Mouse (Mus musculus) midbrain, embryonic 15.5 days (tissue): ENCODE measurements around the gene Cbx7. TPM values are rescaled to one million over a fixed set of nuclear protein-coding genes. Genes with fewer than 3 reads are reported as not detected.

Source experiments
- ATAC-seq: fragments of 200-750 bp; cut with Nextera tagmentation; replicated peaks from 2 replicates; pipeline ENCODE4 v1.8.0; 2017; ENCODE audit warnings: moderate TSS enrichment
- H3K27ac ChIP-seq: fragments of 300-500 bp; sonication (generic); 2 replicates; pipeline ENCODE4 v1.5.1; 2015; ENCODE audit warnings: mild to moderate bottlenecking, inconsistent platforms
- H3K27me3 ChIP-seq: fragments of 300-500 bp; sonication (generic); replicated peaks from 2 replicates; pipeline ENCODE4 v1.6.1; 2015; ENCODE audit warnings: inconsistent platforms
- H3K36me3 ChIP-seq: fragments of 300-500 bp; sonication (generic); replicated peaks from 2 replicates; pipeline ENCODE4 v1.6.1; 2015; ENCODE audit warnings: inconsistent platforms
- H3K4me1 ChIP-seq: fragments of 300-500 bp; sonication (generic); 2 replicates; pipeline ENCODE4 v1.6.1; 2015; ENCODE audit warnings: inconsistent platforms
- H3K4me2 ChIP-seq: fragments of 300-500 bp; sonication (generic); 2 replicates; pipeline ENCODE4 v1.6.1; 2015; ENCODE audit warnings: inconsistent platforms, mild to moderate bottlenecking, moderate library complexity
- H3K4me3 ChIP-seq: fragments of 300-500 bp; sonication (generic); 2 replicates; pipeline ENCODE4 v1.5.1; 2015; ENCODE audit warnings: mild to moderate bottlenecking, inconsistent platforms
- H3K9ac ChIP-seq: fragments of 300-500 bp; sonication (generic); 2 replicates; pipeline ENCODE4 v1.6.1; 2015; ENCODE audit warnings: mild to moderate bottlenecking, inconsistent platforms
- H3K9me3 ChIP-seq: fragments of 300-500 bp; sonication (generic); 2 replicates; pipeline ENCODE4 v1.6.1; 2016; ENCODE audit warnings: inconsistent platforms
- WGBS: fragments of 180-500 bp; shearing (Covaris S2); methylation state at CpG from one replicate; pipeline ENCODE4 v1.1.7; 2015; ENCODE audit warnings: mixed read lengths; 5-methylcytosine and 5-hydroxymethylcytosine counted together
- polyA plus RNA-seq: library from polyadenylated mRNA; unstranded; fragments of >200 nt; fragmentation: Nextera tagmentation; extraction: Ambion mirVana; gene quantifications from 2 replicates; pipeline ENCODE4 v1.2.1, GENCODE M21; 2015

Gene Cbx7
- polyA plus RNA-seq, 1 experiment from 2014 or later: 5.8 TPM

DNA sequence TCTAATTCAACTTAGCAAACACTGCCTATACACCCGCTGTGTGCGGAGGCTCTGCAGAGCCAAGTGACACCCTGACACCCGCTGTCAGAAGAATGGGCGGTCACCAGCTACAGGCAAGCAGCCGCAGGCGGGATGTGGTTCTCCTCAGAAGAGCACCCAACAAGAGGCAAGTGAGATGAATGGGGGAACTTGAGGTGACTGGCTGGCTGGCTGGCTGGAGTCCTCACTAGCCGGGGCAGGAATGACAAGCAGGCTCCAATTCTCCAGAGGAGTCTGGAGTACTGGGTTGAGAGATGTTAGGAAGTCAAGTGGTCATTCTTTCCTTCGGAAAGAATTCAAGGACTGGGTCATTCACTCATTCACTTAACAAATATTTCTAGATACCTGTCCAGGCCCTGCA lies 14.4 kb downstream of the Cbx7 start:
- H3K4me3 ChIP-seq: no peak overlapping the region
- 91% methylated on average over 8 of the region's 8 CpGs for WGBS
- no peak for ATAC-seq
- H3K27me3 ChIP-seq: no peaks in the 10 kb centered on the region
- no peaks in the 10 kb centered on the region for H3K9me3 ChIP-seq
- H3K27ac ChIP-seq: no peak overlapping the region
- H3K9ac ChIP-seq: no peak overlapping the region
- no peaks in the 10 kb centered on the region for H3K36me3 ChIP-seq
- no peak overlapping the region for H3K4me2 ChIP-seq
- H3K4me1 ChIP-seq: peaks cover 5% of the 10 kb centered on the region; the same call in 1 of the 2 replicates

DNA sequence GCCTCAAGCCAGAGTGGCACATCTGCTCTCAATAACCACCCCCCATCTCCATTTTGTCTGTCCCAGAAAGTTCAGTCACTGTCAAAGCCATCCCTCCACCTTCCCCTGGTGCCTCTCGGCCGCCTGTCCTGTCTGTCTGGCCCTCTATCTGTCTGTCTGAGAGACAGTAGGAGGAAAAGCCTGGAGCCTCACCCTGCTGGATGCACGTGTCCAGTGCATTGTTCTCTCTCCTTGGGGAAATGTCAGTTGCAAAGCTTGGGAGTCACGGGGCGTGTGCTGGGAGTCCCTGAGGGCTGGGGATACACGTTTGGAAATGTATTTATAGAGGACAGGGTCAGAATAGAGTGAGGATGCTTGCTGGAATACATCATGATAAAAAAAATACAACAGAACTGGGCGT lies 17.4 kb downstream of the Cbx7 start:
- no peaks in the 10 kb centered on the region for H3K27me3 ChIP-seq
- H3K4me2 ChIP-seq: no peak overlapping the region
- H3K27ac ChIP-seq: no peak overlapping the region
- H3K4me1 ChIP-seq: peaks cover 26% of the 10 kb centered on the region
- no peaks in the 10 kb centered on the region for H3K9me3 ChIP-seq
- H3K9ac ChIP-seq: no peak overlapping the region
- no peaks in the 10 kb centered on the region for H3K36me3 ChIP-seq
- no peak for ATAC-seq
- WGBS: 64% methylated on average over 7 of the region's 7 CpGs
- H3K4me3 ChIP-seq: no peak overlapping the region

DNA sequence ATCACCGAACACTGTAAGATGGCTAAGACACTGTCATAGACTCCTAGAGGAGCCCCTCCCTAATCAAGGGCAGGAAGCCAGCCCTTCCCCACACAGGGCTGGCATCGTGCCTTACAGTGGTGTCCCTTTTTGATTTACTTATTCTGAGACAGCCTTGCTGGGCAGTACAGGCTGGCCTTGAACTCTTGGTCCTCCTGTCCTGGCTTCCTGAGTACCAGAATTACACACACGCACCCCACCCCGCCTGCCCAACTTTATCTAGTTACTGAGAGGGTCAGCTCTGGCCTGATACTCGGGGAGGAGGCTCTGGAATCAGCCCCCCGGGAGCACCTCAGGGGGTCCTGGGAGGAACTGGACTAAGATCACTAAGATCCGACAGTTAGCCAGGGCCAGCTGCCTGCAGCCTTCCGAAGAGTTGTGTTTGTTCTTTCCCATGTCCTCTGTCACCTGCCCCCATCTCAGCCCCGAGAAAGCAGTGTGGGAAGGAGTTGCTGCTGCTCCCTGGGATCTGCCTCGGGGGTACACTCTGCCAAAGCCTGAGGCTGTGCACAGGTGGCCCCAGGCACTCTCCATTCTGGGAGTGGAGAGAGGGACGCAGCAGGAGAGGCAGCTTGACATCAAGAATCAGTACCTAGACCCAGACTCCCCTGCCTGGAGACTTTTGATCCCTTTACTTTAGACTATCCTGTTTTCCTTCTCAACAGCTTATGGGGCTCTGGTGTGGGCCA lies 18.3 kb downstream of the Cbx7 start:
- ATAC-seq: no peak
- no peak overlapping the region for H3K4me2 ChIP-seq
- H3K4me3 ChIP-seq: no peak overlapping the region
- no peaks in the 10 kb centered on the region for H3K9me3 ChIP-seq
- H3K9ac ChIP-seq: no peak overlapping the region
- peaks cover 26% of the 10 kb centered on the region for H3K4me1 ChIP-seq
- no peak overlapping the region for H3K27ac ChIP-seq
- WGBS: 50% methylated on average over 11 of the region's 11 CpGs
- no peaks in the 10 kb centered on the region for H3K36me3 ChIP-seq
- no peaks in the 10 kb centered on the region for H3K27me3 ChIP-seq

DNA sequence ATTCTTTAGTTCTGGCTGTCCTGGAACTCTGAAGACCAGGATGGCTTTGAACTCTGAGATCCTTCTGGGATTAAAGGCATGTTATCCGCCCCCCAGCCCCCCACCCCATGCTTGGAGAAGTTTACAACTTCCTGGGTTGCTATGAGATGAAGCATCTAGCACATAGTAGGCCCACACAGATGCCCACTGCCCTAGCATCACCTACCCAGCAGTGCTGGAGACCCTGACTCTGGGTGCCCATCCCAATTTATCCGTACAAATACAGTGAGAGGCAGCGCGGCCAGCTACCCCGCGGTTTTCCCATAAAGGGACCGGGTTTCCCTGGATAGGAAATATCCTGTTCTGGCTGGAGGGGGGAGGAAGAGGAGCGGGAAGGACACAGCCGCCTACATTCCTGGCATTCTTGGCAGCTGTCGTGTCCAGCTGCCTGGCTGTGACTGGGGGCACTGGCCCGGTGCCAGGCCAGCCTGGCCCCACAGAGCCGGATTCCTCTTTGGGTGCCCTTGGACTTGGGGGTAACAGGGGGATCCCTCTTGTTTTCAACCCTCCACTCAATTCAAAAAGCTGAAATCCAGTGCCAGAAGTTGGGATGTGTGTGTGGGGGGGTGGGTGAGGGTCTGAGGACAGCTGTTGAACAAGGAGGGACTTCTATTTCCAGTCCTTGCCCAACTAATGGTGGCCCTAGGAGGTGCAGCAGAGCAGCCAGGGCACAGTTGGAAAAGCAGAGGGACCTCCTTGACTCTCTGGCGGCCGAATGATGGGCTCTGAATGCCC lies 19.0 kb downstream of the Cbx7 start:
- 47% methylated on average over 14 of the region's 14 CpGs for WGBS
- no peak overlapping the region for H3K9ac ChIP-seq
- H3K4me1 ChIP-seq: peaks cover 26% of the 10 kb centered on the region
- H3K36me3 ChIP-seq: no peaks in the 10 kb centered on the region
- H3K4me3 ChIP-seq: no peak overlapping the region
- no peaks in the 10 kb centered on the region for H3K27me3 ChIP-seq
- H3K9me3 ChIP-seq: no peaks in the 10 kb centered on the region
- no peak overlapping the region for H3K27ac ChIP-seq
- H3K4me2 ChIP-seq: no peak overlapping the region
- no peak for ATAC-seq

DNA sequence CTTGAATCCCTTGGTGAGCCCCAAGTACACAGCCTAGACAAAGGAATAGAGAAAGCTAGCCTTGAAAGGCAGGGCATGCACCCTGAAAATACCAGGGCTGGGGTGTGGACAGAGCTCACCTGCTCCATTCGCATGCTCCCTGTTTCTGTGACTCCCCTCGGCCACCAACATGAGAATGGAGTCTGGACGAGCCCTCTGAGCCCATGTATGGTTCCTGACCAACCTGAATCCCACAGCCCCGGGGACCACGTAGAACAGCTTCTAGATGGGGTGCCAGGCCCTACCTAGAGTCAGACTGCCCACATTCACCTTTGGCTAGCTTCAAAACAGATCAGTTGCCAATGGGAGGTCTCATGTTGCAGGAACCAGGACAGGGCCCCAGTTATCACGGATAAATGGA lies 19.7 kb downstream of the Cbx7 start:
- H3K9me3 ChIP-seq: no peaks in the 10 kb centered on the region
- H3K27me3 ChIP-seq: no peaks in the 10 kb centered on the region
- peak overlapping the region; percentile 48; the same call in 1 of the 2 replicates for H3K9ac ChIP-seq
- H3K4me2 ChIP-seq: peak overlapping the region; percentile 62
- 73% methylated on average over 6 of the region's 6 CpGs for WGBS
- ATAC-seq: no peak
- peak overlapping the region; percentile 31; the same call in 1 of the 2 replicates for H3K27ac ChIP-seq
- H3K4me1 ChIP-seq: peaks cover 26% of the 10 kb centered on the region
- H3K4me3 ChIP-seq: no peak overlapping the region
- no peaks in the 10 kb centered on the region for H3K36me3 ChIP-seq

DNA sequence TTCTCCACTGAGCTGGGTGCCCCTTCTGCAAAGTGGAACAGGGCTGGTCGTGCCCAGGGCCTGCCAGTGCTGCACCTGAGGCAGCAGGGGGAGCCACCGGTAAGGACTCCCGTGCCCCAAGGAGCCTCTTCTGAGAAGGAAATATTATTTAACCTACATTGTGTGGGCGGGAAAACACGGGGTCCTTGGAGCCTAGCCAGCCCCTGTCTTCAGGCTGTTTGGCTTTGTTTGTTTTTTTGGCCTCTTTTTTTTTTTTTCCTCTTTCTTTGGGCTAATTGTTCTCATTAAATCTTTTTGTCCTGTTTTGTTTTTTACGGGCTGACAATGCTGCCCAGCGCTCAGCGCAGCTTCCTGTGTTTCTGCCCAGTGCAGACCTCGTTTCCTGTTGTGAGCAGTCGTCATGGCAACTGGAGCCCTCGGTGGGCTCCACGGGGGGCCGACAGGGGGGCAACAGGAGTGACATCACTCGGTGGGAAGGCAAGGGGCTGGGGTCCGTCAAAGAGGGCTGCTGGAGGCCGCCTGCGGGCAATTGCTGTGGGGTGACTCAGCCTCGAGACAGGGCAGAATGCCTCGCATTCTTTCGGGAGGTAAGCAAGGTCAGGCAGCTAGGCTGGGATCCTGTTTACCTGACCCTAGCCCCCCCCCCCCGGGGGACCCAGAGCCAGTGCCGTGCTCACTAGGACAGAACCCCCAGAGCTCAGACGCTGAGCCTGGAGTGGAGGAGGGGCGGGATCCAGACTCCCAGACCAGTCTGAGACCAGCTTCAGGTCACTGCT lies 20.5 kb downstream of the Cbx7 start:
- H3K4me1 ChIP-seq: peaks cover 26% of the 10 kb centered on the region
- peak overlapping the region; percentile 31 for H3K27ac ChIP-seq
- no peaks in the 10 kb centered on the region for H3K9me3 ChIP-seq
- peak overlapping the region; percentile 48 for H3K9ac ChIP-seq
- no peaks in the 10 kb centered on the region for H3K27me3 ChIP-seq
- H3K36me3 ChIP-seq: no peaks in the 10 kb centered on the region
- peak; percentile 74 for ATAC-seq
- WGBS: 1% methylated on average over 24 of the region's 24 CpGs
- peak overlapping the region; percentile 36 for H3K4me3 ChIP-seq
- H3K4me2 ChIP-seq: peak overlapping the region; percentile 62

DNA sequence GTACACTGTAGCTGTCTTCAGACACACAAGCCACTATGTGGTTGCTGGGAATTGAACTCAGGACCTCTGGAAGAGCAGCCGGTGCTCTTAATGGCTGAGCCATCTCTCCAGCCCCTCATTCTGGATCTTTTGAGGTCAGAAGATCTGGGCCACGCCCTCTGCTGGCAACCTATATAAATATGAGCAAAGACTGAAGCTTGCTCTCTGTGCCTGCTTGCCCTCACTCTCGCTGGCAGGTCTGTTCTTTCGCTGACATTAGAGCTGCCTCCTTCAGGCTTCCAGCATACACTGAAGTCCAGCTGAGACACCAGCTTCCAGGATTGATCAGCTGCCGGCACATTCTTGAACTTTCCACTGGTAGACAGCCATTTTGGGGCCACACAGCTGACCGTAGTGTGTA lies 23.2 kb downstream of the Cbx7 start:
- Histone ChIP-seq H3K4me2 (no peak overlapping the region), H3K27ac (no peak overlapping the region), H3K4me1 (peaks cover 26% of the 10 kb centered on the region), H3K27me3 (no peaks in the 10 kb centered on the region; the same call in 1 of the 2 replicates), H3K9me3 (no peaks in the 10 kb centered on the region), H3K4me3 (no peak overlapping the region), H3K9ac (no peak overlapping the region), H3K36me3 (no peaks in the 10 kb centered on the region)
- ATAC-seq: no peak
- WGBS: 67% methylated on average over 6 of the region's 6 CpGs

DNA sequence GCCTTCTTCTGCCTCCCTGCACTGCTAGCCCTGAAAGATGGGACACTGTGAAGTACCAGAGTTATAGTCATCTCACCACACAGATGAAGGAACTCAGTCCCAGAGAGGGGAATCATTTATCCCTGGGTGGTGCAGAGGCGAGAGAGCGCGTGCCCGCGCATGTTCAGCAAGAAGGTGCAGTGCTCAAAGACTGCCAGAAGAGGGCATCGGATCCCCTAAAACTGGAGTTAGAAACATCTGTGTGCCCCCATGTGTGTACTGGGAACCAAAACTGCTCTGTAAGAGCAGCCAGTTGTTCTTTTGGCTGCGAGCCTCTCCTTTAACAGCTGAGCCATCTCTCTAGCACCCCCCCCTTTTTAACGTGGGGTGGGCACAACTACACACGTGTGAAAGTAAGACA lies 24.1 kb downstream of the Cbx7 start:
- Histone ChIP-seq H3K4me3 (no peak overlapping the region), H3K9me3 (no peaks in the 10 kb centered on the region), H3K4me1 (peaks cover 24% of the 10 kb centered on the region), H3K27ac (no peak overlapping the region), H3K4me2 (no peak overlapping the region), H3K27me3 (no peaks in the 10 kb centered on the region; the same call in 1 of the 2 replicates), H3K9ac (no peak overlapping the region), H3K36me3 (no peaks in the 10 kb centered on the region)
- no peak for ATAC-seq
- WGBS: 50% methylated on average over 9 of the region's 9 CpGs

DNA sequence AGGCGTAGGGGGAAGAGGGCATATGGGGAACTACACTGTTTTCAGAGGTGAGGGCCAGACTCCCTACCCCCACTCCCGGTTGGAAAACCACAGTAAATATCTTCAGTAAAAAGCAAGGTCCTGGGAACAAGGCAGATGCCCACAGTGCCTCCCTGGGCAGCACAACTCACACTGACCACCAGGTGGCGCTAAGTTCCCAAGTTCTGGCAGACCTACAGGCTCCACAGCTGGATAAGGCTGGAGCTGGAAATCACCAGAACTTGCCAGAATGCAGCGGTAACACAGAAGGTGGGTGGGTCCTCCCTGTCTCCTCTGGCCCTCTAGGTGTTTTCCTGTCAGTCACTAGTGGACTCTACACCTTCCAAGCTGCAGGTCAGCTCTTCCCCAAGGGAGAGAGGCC lies 24.9 kb downstream of the Cbx7 start:
- Histone ChIP-seq H3K36me3 (no peaks in the 10 kb centered on the region), H3K9me3 (no peaks in the 10 kb centered on the region), H3K9ac (no peak overlapping the region), H3K4me1 (peaks cover 18% of the 10 kb centered on the region), H3K27ac (no peak overlapping the region), H3K27me3 (no peaks in the 10 kb centered on the region; the same call in 1 of the 2 replicates), H3K4me3 (no peak overlapping the region), H3K4me2 (no peak overlapping the region)
- peak; percentile 83 for ATAC-seq
- 12% methylated on average over 4 of the region's 4 CpGs for WGBS

DNA sequence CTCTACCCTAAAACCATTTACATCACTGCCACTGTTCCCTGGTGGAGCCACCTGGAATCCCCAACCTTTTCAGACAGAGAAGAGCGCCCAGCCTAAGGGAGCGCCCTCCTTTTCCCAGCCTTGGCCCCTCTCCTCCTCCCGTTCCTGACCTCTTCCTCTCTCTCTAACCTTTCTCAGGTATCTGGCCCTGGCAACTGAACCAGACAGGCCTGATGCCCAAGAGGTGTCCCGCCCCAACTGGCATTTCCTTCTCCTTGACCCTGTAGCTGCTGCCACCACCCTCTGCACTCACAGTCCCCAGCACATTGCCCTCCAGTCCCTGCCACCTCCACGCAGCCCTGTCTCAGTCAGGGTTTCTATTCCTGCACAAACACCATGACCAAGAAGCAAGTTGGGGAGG lies 26.0 kb downstream of the Cbx7 start:
- no peaks in the 10 kb centered on the region for H3K36me3 ChIP-seq
- H3K27ac ChIP-seq: no peak overlapping the region
- no peak overlapping the region for H3K4me2 ChIP-seq
- no peaks in the 10 kb centered on the region; the same call in 1 of the 2 replicates for H3K27me3 ChIP-seq
- no peak for ATAC-seq
- no peak overlapping the region for H3K9ac ChIP-seq
- H3K4me1 ChIP-seq: peaks cover 7% of the 10 kb centered on the region
- H3K4me3 ChIP-seq: no peak overlapping the region
- H3K9me3 ChIP-seq: no peaks in the 10 kb centered on the region
- 83% methylated on average over 5 of the region's 5 CpGs for WGBS

DNA sequence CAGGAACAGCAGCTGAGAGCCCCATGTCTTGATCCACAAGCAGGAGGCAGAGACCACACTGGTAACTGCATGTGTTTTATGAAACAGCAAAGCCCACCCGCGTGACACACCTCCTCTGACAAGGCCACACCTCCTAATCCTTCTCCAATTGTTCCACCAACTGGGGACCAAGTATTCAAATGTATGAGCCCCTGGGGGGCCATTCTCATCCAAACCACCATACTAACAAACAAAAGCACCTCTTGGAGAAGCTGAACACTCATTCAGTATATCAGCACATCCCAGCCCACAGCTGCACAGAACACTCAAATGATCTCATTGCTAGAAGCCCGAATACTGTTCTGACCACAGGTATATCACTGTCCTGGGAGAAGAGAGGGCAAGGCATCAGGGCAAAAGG lies 27.3 kb downstream of the Cbx7 start:
- H3K36me3 ChIP-seq: no peaks in the 10 kb centered on the region
- WGBS: 61% methylated on average over 3 of the region's 3 CpGs
- no peaks in the 10 kb centered on the region; the same call in 1 of the 2 replicates for H3K4me1 ChIP-seq
- no peak overlapping the region for H3K9ac ChIP-seq
- H3K4me3 ChIP-seq: no peak overlapping the region
- ATAC-seq: no peak
- no peak overlapping the region for H3K27ac ChIP-seq
- no peaks in the 10 kb centered on the region; the same call in 1 of the 2 replicates for H3K27me3 ChIP-seq
- H3K9me3 ChIP-seq: no peaks in the 10 kb centered on the region
- H3K4me2 ChIP-seq: no peak overlapping the region

DNA sequence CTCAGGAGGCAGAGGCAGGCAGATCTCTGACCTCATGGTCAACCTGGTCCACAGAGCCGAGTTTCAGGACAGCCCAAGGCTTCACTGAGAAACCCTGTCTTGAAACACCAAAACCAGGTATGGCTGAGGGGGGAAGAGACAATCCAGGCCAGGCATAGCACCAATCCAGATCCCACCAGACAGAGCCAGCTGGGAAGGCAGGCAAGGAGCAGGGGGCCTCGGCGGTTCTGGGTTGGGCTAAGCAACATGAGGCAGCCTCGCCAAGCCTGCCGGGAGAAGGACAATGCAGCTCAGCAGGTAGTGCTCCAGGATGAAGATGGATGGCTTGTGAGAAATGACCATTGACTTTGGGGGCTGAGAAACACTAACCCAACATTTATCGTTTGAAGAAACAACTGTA lies 28.4 kb downstream of the Cbx7 start:
- Histone ChIP-seq H3K27me3 (no peaks in the 10 kb centered on the region; the same call in 1 of the 2 replicates), H3K4me1 (no peaks in the 10 kb centered on the region; the same call in 1 of the 2 replicates), H3K9ac (no peak overlapping the region), H3K36me3 (no peaks in the 10 kb centered on the region), H3K9me3 (no peaks in the 10 kb centered on the region), H3K27ac (no peak overlapping the region), H3K4me2 (no peak overlapping the region), H3K4me3 (no peak overlapping the region)
- no peak for ATAC-seq
- 88% methylated on average over 6 of the region's 6 CpGs for WGBS
